Mouse (Mus musculus) hindbrain, postnatal 0 days (tissue): Measurements from ENCODE around the gene Cct3. TPM values are rescaled to one million over a fixed set of nuclear protein-coding genes. Genes with fewer than 3 reads are reported as not detected.
"Not testable (repeated sequence)": the region's sequence is repeated elsewhere in the genome, so short reads cannot be mapped to it uniquely, and the experiment has no call there.

Experiments
- ATAC-seq: fragments of 200-750 bp; cut with Nextera tagmentation; 2 replicates; pipeline ENCODE4 v1.8.0; 2017; ENCODE audit warnings: mild to moderate bottlenecking, moderate TSS enrichment, moderate library complexity
- DNase-seq: peaks from one replicate; pipeline ENCODE4 v3.0.0-alpha.2; 2015; ENCODE audit warnings: low spot score
- H3K27ac ChIP-seq: fragments of 300-500 bp; sonication (generic); 2 replicates; pipeline ENCODE4 v1.5.1; 2014; ENCODE audit warnings: mild to moderate bottlenecking
- H3K27me3 ChIP-seq: fragments of 300-500 bp; sonication (generic); 2 replicates; pipeline ENCODE4 v1.6.1; 2014; ENCODE audit warnings: low read length, mixed read lengths; ENCODE audit not compliant: insufficient read depth
- H3K36me3 ChIP-seq: fragments of 300-500 bp; sonication (generic); 2 replicates; pipeline ENCODE4 v1.6.1; 2014; ENCODE audit warnings: low read length, mixed read lengths; ENCODE audit not compliant: insufficient read depth
- H3K4me1 ChIP-seq: fragments of 300-500 bp; sonication (generic); 2 replicates; pipeline ENCODE4 v1.6.1; 2014; ENCODE audit warnings: antibody characterized with exemption, low read length, mixed read lengths; ENCODE audit not compliant: insufficient read depth
- H3K4me2 ChIP-seq: fragments of 300-500 bp; sonication (generic); 2 replicates; pipeline ENCODE4 v1.6.1; 2014; ENCODE audit warnings: low read depth, mild to moderate bottlenecking, low read length, moderate library complexity, mixed read lengths
- H3K4me3 ChIP-seq: fragments of 300-500 bp; sonication (generic); 2 replicates; pipeline ENCODE4 v1.5.1; 2014; ENCODE audit warnings: low read length
- H3K9ac ChIP-seq: fragments of 300-500 bp; sonication (generic); replicated peaks from 2 replicates; pipeline ENCODE4 v1.6.1; 2014; ENCODE audit warnings: mild to moderate bottlenecking, low read length, moderate library complexity, mixed read lengths
- H3K9me3 ChIP-seq: fragments of 300-500 bp; sonication (generic); 2 replicates; pipeline ENCODE4 v1.6.1; 2016; ENCODE audit warnings: low read length, mixed read lengths
- CTCF ChIP-seq: IDR thresholded peaks from 2 replicates; pipeline ENCODE4 v1.5.1; 2016; ENCODE audit warnings: antibody characterized with exemption, control low read depth, low read depth
- WGBS: fragments of 180-500 bp; shearing (Covaris S2); extraction: QIAGEN DNeasy Blood & Tissue Kit; methylation state at CpG from one replicate; pipeline ENCODE4 v1.1.7; 2014; 5-methylcytosine and 5-hydroxymethylcytosine counted together
- polyA plus RNA-seq: library from polyadenylated mRNA; unstranded; fragments of >200 nt; fragmentation: Nextera tagmentation; extraction: Ambion mirVana; gene quantifications from 2 replicates; pipeline ENCODE4 v1.2.1, GENCODE M21; 2015
- total RNA-seq: library from RNA; depleted of rRNA; stranded (reverse); fragments of >200 nt; gene quantifications from 2 replicates; pipeline ENCODE4 v1.2.3, GENCODE M21; 2014; rRNA removed

Cct3 gene
- total and polyA plus RNA-seq, 2 experiments from 2014 or later = 231 to 401 TPM

DNA sequence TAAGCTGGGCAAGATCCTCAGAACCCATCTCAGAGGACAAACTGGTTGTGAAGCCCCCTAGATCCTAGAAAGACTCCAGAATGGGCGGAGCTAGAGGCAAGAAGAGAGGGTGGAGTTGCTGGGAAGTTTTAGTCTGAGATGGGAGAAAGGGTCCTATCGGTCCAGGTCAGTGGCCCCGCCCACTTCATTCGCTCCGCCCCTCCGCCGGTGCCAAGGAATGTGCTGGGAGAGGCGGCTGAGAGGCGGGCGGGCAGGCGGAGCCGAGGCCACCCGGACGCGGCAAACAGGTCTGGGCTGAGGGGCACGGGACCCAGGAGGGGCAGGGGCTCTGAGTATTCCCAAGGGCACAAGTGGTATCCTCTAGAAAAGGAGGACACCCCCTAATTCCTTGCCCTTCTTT, 67.4 kb downstream of the Cct3 start, which contains the start of gene Paqr6:
Paqr6 (plus strand) TSS at position 248 of the 400 bp plus-strand sequence.
- WGBS = 2% methylated on average over 16 of the region's 16 CpGs
- H3K9ac ChIP-seq = no peak within 1 kb of the TSS
- H3K4me3 ChIP-seq = no peak within 1 kb of the TSS
- peak; percentile 17; the same call in 1 of the 2 replicates for ATAC-seq
- peak within 1 kb of the TSS; percentile 59 for H3K27ac ChIP-seq
- H3K4me2 ChIP-seq = peak within 1 kb of the TSS; percentile 19; the same call in 1 of the 2 replicates
- no peak for TF ChIP-seq CTCF
- DNase-seq = peak; percentile 27
- peaks cover 27% of the 10 kb centered on the region for H3K36me3 ChIP-seq
- no peaks in the 10 kb centered on the region for H3K27me3 ChIP-seq
- H3K9me3 ChIP-seq = no peaks in the 10 kb centered on the region
- no peaks in the 10 kb centered on the region for H3K4me1 ChIP-seq

DNA sequence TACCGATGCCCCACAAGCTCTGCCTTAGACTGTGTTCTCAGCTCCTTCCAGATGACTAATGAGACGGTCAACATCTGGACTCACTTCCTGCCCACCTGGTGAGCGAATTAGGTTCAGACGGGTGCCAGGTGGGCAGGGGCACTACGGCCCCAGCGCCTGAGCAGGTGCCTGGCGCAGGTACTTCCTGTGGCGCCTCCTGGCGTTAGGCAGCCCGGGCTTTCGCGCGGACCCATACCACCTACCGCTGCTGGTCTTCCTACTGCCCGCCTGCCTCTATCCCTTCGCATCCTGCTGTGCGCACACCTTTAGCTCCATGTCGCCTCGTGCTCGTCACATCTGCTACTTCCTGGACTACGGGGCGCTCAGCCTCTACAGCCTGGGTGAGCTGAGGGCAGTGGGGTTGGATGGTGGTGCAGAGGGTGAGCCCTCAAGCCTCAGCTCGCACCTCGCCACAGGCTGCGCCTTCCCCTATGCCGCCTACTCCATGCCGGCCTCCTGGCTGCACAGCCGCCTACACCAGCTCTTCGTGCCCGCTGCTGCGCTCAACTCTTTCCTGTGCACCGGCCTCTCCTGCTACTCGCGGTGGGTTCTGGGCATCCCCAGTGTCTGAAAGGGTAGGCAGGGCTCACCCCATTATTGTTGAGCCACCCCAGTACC, 68.9 kb downstream of the Cct3 start:
- Histone ChIP-seq H3K4me3 (no peak overlapping the region), H3K36me3 (peaks cover 12% of the 10 kb centered on the region), H3K27me3 (no peaks in the 10 kb centered on the region), H3K4me1 (no peaks in the 10 kb centered on the region), H3K4me2 (no peak overlapping the region), H3K9me3 (no peaks in the 10 kb centered on the region), H3K27ac (no peak overlapping the region), H3K9ac (no peak overlapping the region)
- WGBS = 42% methylated on average over 34 of the region's 34 CpGs
- DNase-seq (no peak), ATAC-seq (no peak)
- no peak for TF ChIP-seq CTCF

DNA sequence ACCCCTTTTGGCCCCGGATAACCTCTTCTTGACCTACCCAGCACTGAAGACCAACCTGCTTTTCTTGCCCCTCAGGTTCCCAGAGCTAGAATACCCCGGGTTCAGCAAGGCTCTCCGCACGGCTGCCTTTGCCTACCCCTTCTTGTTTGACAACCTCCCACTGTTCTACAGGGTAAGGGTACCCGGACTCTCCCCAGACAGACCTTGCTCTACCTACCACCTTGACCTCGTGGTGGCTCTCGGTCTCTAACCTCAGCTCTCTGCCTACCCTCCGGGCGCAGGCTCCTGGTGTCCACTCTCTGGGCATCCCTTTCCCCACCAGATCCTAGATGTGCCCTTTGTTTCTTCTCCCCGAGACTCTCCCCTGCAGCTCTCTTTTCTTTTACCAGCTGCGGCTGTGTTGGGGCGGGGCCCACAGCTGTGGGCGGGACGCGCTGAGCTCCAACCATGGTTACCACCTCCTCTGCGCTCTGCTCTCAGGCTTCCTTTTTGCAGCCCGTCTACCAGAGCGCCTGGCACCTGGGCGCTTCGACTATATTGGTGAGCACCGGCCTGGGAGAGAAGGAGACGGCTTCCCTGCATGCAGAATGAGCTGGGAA, 70.0 kb downstream of the Cct3 start:
- H3K9me3 ChIP-seq, H3K4me1 ChIP-seq, H3K9ac ChIP-seq, H3K27ac ChIP-seq, DNase-seq, H3K4me3 ChIP-seq, H3K27me3 ChIP-seq, H3K36me3 ChIP-seq: not testable (repeated sequence)
- ATAC-seq = peak; percentile 76
- H3K4me2 ChIP-seq = peak overlapping the region; percentile 18; the same call in 1 of the 2 replicates
- 3% methylated on average over 13 of the region's 22 CpGs for WGBS

DNA sequence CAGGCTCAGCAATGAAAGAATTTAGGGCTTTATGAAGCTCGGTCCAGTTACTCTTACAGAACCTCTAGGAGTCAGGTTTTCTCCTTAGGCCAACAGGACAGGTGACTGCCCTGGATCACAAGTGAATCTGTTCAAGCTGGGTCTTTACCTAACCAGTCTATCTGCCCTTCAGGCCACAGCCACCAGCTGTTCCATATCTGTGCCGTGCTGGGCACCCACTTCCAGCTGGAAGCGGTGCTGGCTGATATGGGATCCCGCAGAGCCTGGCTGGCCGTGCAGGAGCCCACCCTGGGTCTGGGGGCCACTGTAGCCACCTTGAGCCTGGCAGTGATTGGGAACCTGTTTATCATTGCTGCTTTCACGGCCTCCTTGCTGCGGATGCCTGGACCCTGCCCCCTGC, 70.6 kb downstream of the Cct3 start:
- 0 out of 2 replicates have a peak, but pooled peaks have one; percentile 2 for ATAC-seq
- not testable (repeated sequence) for H3K9me3 ChIP-seq, H3K4me1 ChIP-seq, H3K9ac ChIP-seq, H3K27me3 ChIP-seq, H3K36me3 ChIP-seq, H3K27ac ChIP-seq, H3K4me2 ChIP-seq, DNase-seq, H3K4me3 ChIP-seq
- WGBS = 45% methylated on average over 3 of the region's 7 CpGs

DNA sequence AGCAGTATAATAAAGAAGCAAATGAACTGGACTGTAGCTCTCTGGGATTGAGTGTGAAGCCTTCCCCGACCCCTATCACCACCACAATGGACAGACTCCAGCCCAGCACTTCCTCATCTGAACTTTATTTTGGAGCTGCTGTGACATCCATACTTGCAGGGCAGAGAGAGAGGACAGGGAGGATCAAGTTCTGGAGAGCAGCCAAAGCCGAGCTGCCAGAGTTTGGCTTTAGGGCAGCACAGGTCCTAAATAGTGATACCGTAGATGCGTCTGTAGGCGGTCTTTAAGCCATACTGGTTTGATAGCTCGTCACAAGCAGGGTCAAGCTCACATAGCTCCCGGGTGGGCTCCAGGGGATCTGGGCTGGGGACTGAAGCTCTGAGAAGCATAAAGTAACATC, 71.6 kb downstream of the Cct3 start:
- H3K9me3 ChIP-seq, H3K4me2 ChIP-seq, H3K4me3 ChIP-seq, H3K27ac ChIP-seq, DNase-seq, H3K9ac ChIP-seq, H3K4me1 ChIP-seq, H3K27me3 ChIP-seq, H3K36me3 ChIP-seq, ATAC-seq: not testable (repeated sequence)
- 86% methylated on average over 7 of the region's 7 CpGs for WGBS

Other genes with a start within 250 kb of the Cct3 start
- 87.7 and 90.0 TPM in 2 replicates for gene Naxe, start 238.6 kb upstream of the Cct3 start, total RNA-seq
- gene Naxe, start 238.6 kb upstream of the Cct3 start, polyA plus RNA-seq = 172 and 174 TPM in 2 replicates
- not detected in 2 replicates for gene Ttc24, start 218.8 kb upstream of the Cct3 start, total RNA-seq
- gene Ttc24, start 218.8 kb upstream of the Cct3 start, polyA plus RNA-seq = not detected in 2 replicates
- 8.0 and 9.6 TPM in 2 replicates for gene Iqgap3, start 215.1 kb upstream of the Cct3 start, total RNA-seq
- gene Iqgap3, start 215.1 kb upstream of the Cct3 start, polyA plus RNA-seq = 2.9 and 3.6 TPM in 2 replicates
- 44.0 and 50.3 TPM in 2 replicates for gene Mef2d, start 154.7 kb upstream of the Cct3 start, total RNA-seq
- gene Mef2d, start 154.7 kb upstream of the Cct3 start, polyA plus RNA-seq = 13.4 and 19.2 TPM in 2 replicates
- gene Rhbg, start 42.4 kb upstream of the Cct3 start, total RNA-seq = 0.94 and 1.0 TPM in 2 replicates
- 0.37 and 0.43 TPM in 2 replicates for gene Rhbg, start 42.4 kb upstream of the Cct3 start, polyA plus RNA-seq
- gene Gm38392, start 9.9 kb upstream of the Cct3 start, total RNA-seq = 2.1 TPM in 1 of 2 replicates, not detected in the other
- gene Gm38392, start 9.9 kb upstream of the Cct3 start, polyA plus RNA-seq = 0.21 and 0.24 TPM in 2 replicates
- not detected in 2 replicates for gene Tsacc, start 117 bp upstream of the Cct3 start, total RNA-seq
- gene Tsacc, start 117 bp upstream of the Cct3 start, polyA plus RNA-seq = 10.5 and 10.6 TPM in 2 replicates
- gene Glmp, start 27.9 kb downstream of the Cct3 start, total RNA-seq = 54.9 and 76.9 TPM in 2 replicates
- gene Glmp, start 27.9 kb downstream of the Cct3 start, polyA plus RNA-seq = 135 and 142 TPM in 2 replicates
- 0.52 and 0.54 TPM in 2 replicates for gene Tmem79, start 39.0 kb downstream of the Cct3 start, total RNA-seq
- 1.1 and 1.5 TPM in 2 replicates for gene Tmem79, start 39.0 kb downstream of the Cct3 start, polyA plus RNA-seq
- gene Smg5, start 39.1 kb downstream of the Cct3 start, total RNA-seq = 78.8 and 98.1 TPM in 2 replicates
- gene Smg5, start 39.1 kb downstream of the Cct3 start, polyA plus RNA-seq = 42.9 and 43.0 TPM in 2 replicates
- gene Paqr6, start 67.5 kb downstream of the Cct3 start, total RNA-seq = 8.3 and 10.1 TPM in 2 replicates
- 8.6 and 10.3 TPM in 2 replicates for gene Paqr6, start 67.5 kb downstream of the Cct3 start, polyA plus RNA-seq
- gene Bglap3, start 75.6 kb downstream of the Cct3 start, total RNA-seq = not detected in 2 replicates
- gene Bglap3, start 75.6 kb downstream of the Cct3 start, polyA plus RNA-seq = 0.15 TPM in 1 of 2 replicates, not detected in the other
- gene Bglap2, start 81.6 kb downstream of the Cct3 start, total RNA-seq = not detected in 2 replicates
- not detected in 2 replicates for gene Bglap2, start 81.6 kb downstream of the Cct3 start, polyA plus RNA-seq
- gene Bglap, start 87.3 kb downstream of the Cct3 start, total RNA-seq = not detected in 2 replicates
- not detected in 2 replicates for gene Bglap, start 87.3 kb downstream of the Cct3 start, polyA plus RNA-seq
- 39.4 and 60.4 TPM in 2 replicates for gene Pmf1, start 113.2 kb downstream of the Cct3 start, total RNA-seq
- 47.2 and 48.4 TPM in 2 replicates for gene Pmf1, start 113.2 kb downstream of the Cct3 start, polyA plus RNA-seq
- 68.3 and 68.6 TPM in 2 replicates for gene Slc25a44, start 128.0 kb downstream of the Cct3 start, total RNA-seq
- gene Slc25a44, start 128.0 kb downstream of the Cct3 start, polyA plus RNA-seq = 31.9 and 34.1 TPM in 2 replicates
- 39.4 and 45.2 TPM in 2 replicates for gene Sema4a, start 164.1 kb downstream of the Cct3 start, total RNA-seq
- 25.4 and 26.5 TPM in 2 replicates for gene Sema4a, start 164.1 kb downstream of the Cct3 start, polyA plus RNA-seq
- gene Lmna, start 212.8 kb downstream of the Cct3 start, total RNA-seq = 59.7 and 60.8 TPM in 2 replicates
- gene Lmna, start 212.8 kb downstream of the Cct3 start, polyA plus RNA-seq = 59.1 and 61.1 TPM in 2 replicates
- 52.3 and 54.5 TPM in 2 replicates for gene Mex3a, start 235.3 kb downstream of the Cct3 start, total RNA-seq
- 13.9 and 15.3 TPM in 2 replicates for gene Mex3a, start 235.3 kb downstream of the Cct3 start, polyA plus RNA-seq